Mouse (Mus musculus) C2C12 (cell line): ENCODE results near the gene Ankrd13b.

Source experiments
- CTCF ChIP-seq: IDR thresholded peaks from one replicate; pipeline ENCODE4 v1.5.1; 2011; ENCODE audit not compliant: control insufficient read depth, insufficient read depth, insufficient read length
- USF1 ChIP-seq: IDR thresholded peaks from one replicate; pipeline ENCODE4 v1.6.1; 2011; ENCODE audit warnings: low read depth, mild to moderate bottlenecking, control low read depth, moderate library complexity

- no peak for TF ChIP-seq CTCF
- TF ChIP-seq USF1: no peak
Observed at GRCm38 (mm10) chr11:77497341-77497756, 7.9 kb upstream of the Ankrd13b start.
